Mouse (Mus musculus) liver, embryonic 15.5 days (tissue): ENCODE measurements around the gene Cdkn1a. TPM values are rescaled to one million over a fixed set of nuclear protein-coding genes. Genes with fewer than 3 reads are reported as not detected.

Experiments used
- ATAC-seq: fragments of 200-750 bp; cut with Nextera tagmentation; 2 replicates; pipeline ENCODE4 v1.8.0; 2017; ENCODE audit warnings: moderate number of reproducible peaks, mild to moderate bottlenecking, moderate library complexity; ENCODE audit not compliant: insufficient read depth
- H3K27ac ChIP-seq: fragments of 300-500 bp; sonication (generic); replicated peaks from 2 replicates; pipeline ENCODE4 v1.5.1; 2015; ENCODE audit warnings: mild to moderate bottlenecking, inconsistent platforms
- H3K27me3 ChIP-seq: fragments of 300-500 bp; sonication (generic); 2 replicates; pipeline ENCODE4 v1.6.1; 2015; ENCODE audit warnings: mild to moderate bottlenecking, inconsistent platforms
- H3K36me3 ChIP-seq: fragments of 300-500 bp; sonication (generic); replicated peaks from 2 replicates; pipeline ENCODE4 v1.6.1; 2015; ENCODE audit warnings: moderate library complexity, mild to moderate bottlenecking, inconsistent platforms
- H3K4me1 ChIP-seq: fragments of 300-500 bp; sonication (generic); replicated peaks from 2 replicates; pipeline ENCODE4 v1.6.1; 2015; ENCODE audit warnings: inconsistent platforms
- H3K4me2 ChIP-seq: fragments of 300-500 bp; sonication (generic); 2 replicates; pipeline ENCODE4 v1.6.1; 2015; ENCODE audit warnings: moderate library complexity, mild to moderate bottlenecking, inconsistent platforms
- H3K4me3 ChIP-seq: fragments of 300-500 bp; sonication (generic); replicated peaks from 2 replicates; pipeline ENCODE4 v1.5.1; 2015; ENCODE audit warnings: mild to moderate bottlenecking, inconsistent platforms
- H3K9ac ChIP-seq: fragments of 300-500 bp; sonication (generic); 2 replicates; pipeline ENCODE4 v1.6.1; 2015; ENCODE audit warnings: moderate library complexity, mild to moderate bottlenecking, inconsistent platforms
- H3K9me3 ChIP-seq: fragments of 300-500 bp; sonication (generic); replicated peaks from 2 replicates; pipeline ENCODE4 v1.6.1; 2016; ENCODE audit warnings: inconsistent platforms
- WGBS: fragments of 180-500 bp; shearing (Covaris S2); methylation state at CpG from one replicate; pipeline ENCODE4 v1.1.7; 2015; ENCODE audit warnings: mixed read lengths; ENCODE audit not compliant: insufficient replicate concordance; 5-methylcytosine and 5-hydroxymethylcytosine counted together
- polyA plus RNA-seq: library from polyadenylated mRNA; unstranded; fragments of >200 nt; fragmentation: Nextera tagmentation; extraction: Ambion mirVana; gene quantifications from 2 replicates; pipeline ENCODE4 v1.2.1, GENCODE M21; 2015

Cdkn1a gene
- polyA plus RNA-seq, 1 experiment from 2014 or later = 15.4 TPM

GRCm38 (mm10) chr17:29085266-29085665 lies 5.5 kb upstream of the Cdkn1a start:
- Histone ChIP-seq H3K27me3 (peaks cover 22% of the 10 kb centered on the region), H3K9me3 (no peaks in the 10 kb centered on the region), H3K4me3 (no peak overlapping the region), H3K36me3 (no peaks in the 10 kb centered on the region), H3K4me2 (no peak overlapping the region), H3K9ac (no peak overlapping the region), H3K27ac (no peak overlapping the region), H3K4me1 (peaks cover 17% of the 10 kb centered on the region)
- 70% methylated on average over 10 of the region's 10 CpGs for WGBS
- no peak for ATAC-seq

- H3K9ac ChIP-seq = no peak overlapping the region
- H3K4me2 ChIP-seq = no peak overlapping the region
- 64% methylated on average over 4 of the region's 4 CpGs for WGBS
- peaks cover 5% of the 10 kb centered on the region for H3K4me1 ChIP-seq
- H3K27me3 ChIP-seq = peaks cover 18% of the 10 kb centered on the region
- H3K36me3 ChIP-seq = no peaks in the 10 kb centered on the region
- ATAC-seq = no peak
- H3K27ac ChIP-seq = no peak overlapping the region
- H3K9me3 ChIP-seq = no peaks in the 10 kb centered on the region
- H3K4me3 ChIP-seq = no peak overlapping the region
Observed at GRCm38 (mm10) chr17:29086916-29087315, 3.9 kb upstream of the Cdkn1a start.

GRCm38 (mm10) chr17:29091348-29091944 lies 670 bp downstream of the Cdkn1a start:
- no peak overlapping the region for H3K27ac ChIP-seq
- no peak overlapping the region for H3K9ac ChIP-seq
- H3K4me3 ChIP-seq = no peak overlapping the region
- H3K4me2 ChIP-seq = no peak overlapping the region
- 44% methylated on average over 6 of the region's 6 CpGs for WGBS
- H3K4me1 ChIP-seq = peaks cover 27% of the 10 kb centered on the region
- H3K27me3 ChIP-seq = peaks cover 53% of the 10 kb centered on the region
- H3K9me3 ChIP-seq = no peaks in the 10 kb centered on the region
- ATAC-seq = no peak
- no peaks in the 10 kb centered on the region for H3K36me3 ChIP-seq

- H3K27me3 ChIP-seq = peaks cover 53% of the 10 kb centered on the region
- no peaks in the 10 kb centered on the region for H3K36me3 ChIP-seq
- no peak overlapping the region for H3K27ac ChIP-seq
- no peak for ATAC-seq
- no peak overlapping the region for H3K4me3 ChIP-seq
- no peak overlapping the region for H3K9ac ChIP-seq
- no peaks in the 10 kb centered on the region for H3K9me3 ChIP-seq
- no peak overlapping the region for H3K4me2 ChIP-seq
- H3K4me1 ChIP-seq = peaks cover 27% of the 10 kb centered on the region
- 45% methylated on average over 5 of the region's 5 CpGs for WGBS
Observed at GRCm38 (mm10) chr17:29092497-29092896, 1.7 kb downstream of the Cdkn1a start.

GRCm38 (mm10) chr17:29093110-29093952 lies 2.6 kb downstream of the Cdkn1a start:
- Histone ChIP-seq H3K9ac (0 out of 2 replicates have a peak overlapping the region, but pooled peaks have one; percentile 39), H3K27ac (no peak overlapping the region), H3K4me1 (peaks cover 27% of the 10 kb centered on the region), H3K36me3 (no peaks in the 10 kb centered on the region), H3K9me3 (no peaks in the 10 kb centered on the region), H3K4me3 (peak overlapping the region; percentile 59), H3K4me2 (peak overlapping the region; percentile 83), H3K27me3 (peaks cover 53% of the 10 kb centered on the region)
- peak; percentile 72 for ATAC-seq
- 9% methylated on average over 36 of the region's 36 CpGs for WGBS

GRCm38 (mm10) chr17:29093961-29094309 lies 3.2 kb downstream of the Cdkn1a start:
- WGBS = 1% methylated on average over 24 of the region's 24 CpGs
- no peaks in the 10 kb centered on the region for H3K9me3 ChIP-seq
- no peaks in the 10 kb centered on the region for H3K36me3 ChIP-seq
- ATAC-seq = no peak
- peak overlapping the region; percentile 83 for H3K4me2 ChIP-seq
- H3K4me1 ChIP-seq = peaks cover 27% of the 10 kb centered on the region
- H3K27ac ChIP-seq = no peak overlapping the region
- H3K27me3 ChIP-seq = peaks cover 53% of the 10 kb centered on the region
- peak overlapping the region; percentile 39 for H3K9ac ChIP-seq
- H3K4me3 ChIP-seq = peak overlapping the region; percentile 59

GRCm38 (mm10) chr17:29094310-29095181 lies 3.8 kb downstream of the Cdkn1a start:
- H3K4me1 ChIP-seq = peaks cover 27% of the 10 kb centered on the region
- H3K36me3 ChIP-seq = no peaks in the 10 kb centered on the region
- H3K4me2 ChIP-seq = peak overlapping the region; percentile 83
- H3K9ac ChIP-seq = peak overlapping the region; percentile 39
- H3K9me3 ChIP-seq = no peaks in the 10 kb centered on the region
- H3K27me3 ChIP-seq = peaks cover 53% of the 10 kb centered on the region
- H3K27ac ChIP-seq = 0 out of 2 replicates have a peak overlapping the region, but pooled peaks have one; percentile 19
- WGBS = under 1% methylated on average over 70 of the region's 71 CpGs
- H3K4me3 ChIP-seq = peak overlapping the region; percentile 59
- ATAC-seq = peak; percentile 36

GRCm38 (mm10) chr17:29095201-29095733 lies 4.5 kb downstream of the Cdkn1a start:
- Histone ChIP-seq H3K9ac (peak overlapping the region; percentile 39), H3K9me3 (no peaks in the 10 kb centered on the region), H3K36me3 (no peaks in the 10 kb centered on the region), H3K4me2 (peak overlapping the region; percentile 83), H3K4me3 (peak overlapping the region; percentile 59), H3K27ac (0 out of 2 replicates have a peak overlapping the region, but pooled peaks have one; percentile 19), H3K4me1 (peaks cover 27% of the 10 kb centered on the region), H3K27me3 (peaks cover 53% of the 10 kb centered on the region)
- ATAC-seq = peak; percentile 61
- WGBS = under 1% methylated on average over 44 of the region's 44 CpGs

- Histone ChIP-seq H3K4me2 (no peak overlapping the region), H3K9ac (no peak overlapping the region), H3K9me3 (no peaks in the 10 kb centered on the region), H3K36me3 (no peaks in the 10 kb centered on the region), H3K27ac (no peak overlapping the region), H3K4me3 (no peak overlapping the region), H3K27me3 (peaks cover 47% of the 10 kb centered on the region), H3K4me1 (peaks cover 27% of the 10 kb centered on the region)
- WGBS = 77% methylated on average over 6 of the region's 6 CpGs
- ATAC-seq = no peak
Observed at GRCm38 (mm10) chr17:29096245-29096644, 5.5 kb downstream of the Cdkn1a start.

- Histone ChIP-seq H3K9ac (no peak overlapping the region), H3K4me1 (peaks cover 27% of the 10 kb centered on the region), H3K4me2 (no peak overlapping the region), H3K9me3 (no peaks in the 10 kb centered on the region), H3K36me3 (no peaks in the 10 kb centered on the region), H3K27ac (no peak overlapping the region), H3K4me3 (no peak overlapping the region), H3K27me3 (peaks cover 40% of the 10 kb centered on the region)
- 60% methylated on average over 7 of the region's 7 CpGs for WGBS
- ATAC-seq = no peak
Observed at GRCm38 (mm10) chr17:29096851-29097561, 6.2 kb downstream of the Cdkn1a start.
